Mouse (Mus musculus) retina, postnatal 1 day (tissue): ENCODE data around the gene Tlr11.

Experiments used
- DNase-seq: peaks from one replicate; pipeline ENCODE4 v3.0.0-alpha.2; 2012

The Tlr11 gene

DNA sequence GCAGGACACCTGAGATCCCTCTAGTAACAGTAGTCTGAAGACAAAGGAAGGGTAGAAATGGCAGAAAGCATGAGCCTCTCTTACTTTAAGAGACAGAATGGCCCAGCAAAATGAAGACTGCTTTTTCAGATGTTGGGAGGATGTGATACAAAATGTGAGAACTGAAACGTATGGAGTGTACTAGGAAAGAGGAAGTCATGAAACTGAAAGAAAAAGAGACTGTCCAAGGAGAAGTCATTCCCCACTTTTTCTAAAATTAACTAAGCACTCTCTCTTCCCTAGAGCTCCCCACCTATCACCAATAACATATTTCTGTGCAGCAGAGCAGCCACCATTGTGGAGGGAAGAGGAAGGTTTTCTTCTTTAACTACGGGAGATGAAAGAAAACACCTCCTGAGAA, at the start of gene Tlr11:
Gene Tlr11 (plus strand): TSS at position 322 of the 400 bp plus-strand sequence.
- no peak for DNase-seq

DNA sequence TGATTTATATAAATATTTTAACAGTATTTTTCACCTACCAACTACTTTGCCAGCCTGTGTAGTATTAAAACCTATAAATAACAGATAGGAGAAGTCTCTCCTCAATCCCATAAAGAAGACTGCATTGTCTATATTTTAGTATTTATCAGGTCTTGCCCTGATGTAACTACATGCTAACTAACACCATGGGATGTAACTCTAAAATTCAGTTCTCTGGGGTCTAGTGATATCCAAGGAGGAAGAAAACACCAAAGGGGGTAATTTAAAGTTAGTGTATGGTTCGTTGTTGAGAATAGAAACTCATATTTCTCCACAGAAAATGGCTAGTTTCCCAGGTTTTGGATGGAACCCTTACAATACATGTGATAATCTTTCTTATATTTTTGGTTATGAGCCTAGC, 31.1 kb upstream of the Tlr11 start, which contains the start of gene Olfr734:
Gene Olfr734 (minus strand): TSS at position 101 of the 400 bp plus-strand sequence.
- no peak for DNase-seq

DNA sequence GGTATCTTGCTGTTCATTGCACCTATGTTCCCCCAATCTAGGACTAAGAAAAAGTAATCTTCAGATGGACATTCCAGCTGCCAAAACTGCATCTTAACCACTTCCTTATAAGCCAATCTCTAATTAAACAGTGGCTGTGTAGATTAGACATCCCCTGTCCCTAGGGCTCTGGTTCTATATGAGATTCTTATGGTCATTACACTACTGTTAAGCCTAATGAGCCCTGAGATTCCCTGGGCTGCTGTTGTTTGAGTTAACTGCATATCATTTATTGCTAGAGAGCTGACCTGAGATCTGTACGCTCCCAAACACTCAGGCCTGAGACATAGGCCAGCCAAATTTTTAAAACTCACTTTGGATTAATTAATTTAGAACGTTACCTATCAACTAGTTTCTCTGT, 8.9 kb upstream of the Tlr11 start, which contains the start of gene Olfr735:
Gene Olfr735 (minus strand): TSS at position 77 of the 400 bp plus-strand sequence.
- no peak for DNase-seq

DNA sequence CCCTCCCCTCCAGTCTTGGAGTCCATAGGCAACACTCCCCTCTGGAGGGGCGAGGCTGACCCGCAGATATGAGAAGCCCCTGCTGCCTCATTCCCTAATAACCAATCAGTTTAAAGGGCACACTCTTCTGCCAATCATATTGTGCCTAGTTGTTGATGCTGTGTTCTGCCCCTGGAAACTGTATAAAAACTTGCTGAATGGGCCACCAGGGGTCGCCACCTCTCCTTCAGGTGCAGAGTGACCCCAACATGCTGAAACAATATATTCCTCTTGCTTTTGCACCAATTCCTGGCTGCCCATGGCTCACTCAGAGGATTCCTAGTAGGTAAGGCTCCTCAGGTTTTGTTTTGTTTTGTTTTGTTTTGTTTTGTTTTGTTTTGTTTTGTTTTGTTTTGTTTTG, 5.3 kb upstream of the Tlr11 start:
- peak; percentile 14 for DNase-seq

DNA sequence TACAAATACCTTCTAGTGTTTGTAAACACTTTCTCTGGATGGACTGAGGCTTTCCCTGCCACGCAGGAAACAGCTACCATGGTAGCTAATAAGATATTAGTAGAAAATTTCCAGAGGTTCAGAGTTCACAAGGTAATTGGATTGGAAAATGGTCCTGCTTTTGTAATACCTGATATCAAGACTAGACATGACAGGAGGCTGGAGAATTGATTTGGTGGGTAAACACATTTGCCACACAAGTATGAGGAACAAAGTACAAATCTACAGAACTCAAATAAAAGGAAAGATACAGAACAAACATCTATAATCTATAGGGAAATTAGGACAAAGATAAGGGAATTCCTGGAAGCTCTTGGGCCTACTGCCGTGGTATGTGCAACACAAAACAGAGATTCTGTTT, 989 bp upstream of the Tlr11 start:
- DNase-seq, result no peak

DNA sequence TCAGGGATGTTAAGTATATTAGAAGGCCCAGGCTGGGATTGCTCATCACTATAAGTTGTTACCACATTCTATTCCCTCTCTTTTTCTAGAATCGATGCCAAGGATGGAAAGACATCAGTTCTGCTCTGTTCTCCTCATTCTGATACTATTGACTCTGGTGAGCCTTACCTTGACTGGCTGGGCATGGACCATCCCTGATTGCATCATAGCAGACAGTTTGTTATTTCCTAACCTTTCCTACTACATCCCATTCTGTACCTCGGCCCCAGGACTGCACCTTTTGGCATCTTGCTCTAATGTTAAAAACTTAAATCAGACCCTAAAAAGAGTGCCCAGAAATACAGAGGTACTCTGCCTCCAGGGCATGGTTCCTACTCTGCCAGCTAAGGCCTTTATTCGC, 2.8 kb downstream of the Tlr11 start:
- DNase-seq, result no peak

DNA sequence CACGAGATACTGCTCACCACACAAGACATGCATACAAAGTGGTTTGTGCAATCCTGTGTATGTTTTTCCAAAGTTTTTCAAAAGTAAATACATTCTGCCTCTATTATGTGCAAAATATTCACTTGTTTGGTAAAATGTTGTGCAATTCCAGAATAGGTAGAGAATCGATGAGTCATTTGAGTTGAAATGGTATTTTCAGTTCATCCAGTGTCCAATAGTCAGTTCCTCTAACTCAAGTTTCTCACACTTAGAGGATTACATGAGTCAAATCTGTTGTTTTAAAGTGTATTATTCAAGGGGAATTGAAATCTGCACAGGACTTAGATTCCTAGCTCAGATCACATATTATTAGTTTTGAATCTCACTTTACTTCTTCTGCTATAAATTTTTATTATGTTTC, 5.8 kb downstream of the Tlr11 start:
- no peak for DNase-seq

DNA sequence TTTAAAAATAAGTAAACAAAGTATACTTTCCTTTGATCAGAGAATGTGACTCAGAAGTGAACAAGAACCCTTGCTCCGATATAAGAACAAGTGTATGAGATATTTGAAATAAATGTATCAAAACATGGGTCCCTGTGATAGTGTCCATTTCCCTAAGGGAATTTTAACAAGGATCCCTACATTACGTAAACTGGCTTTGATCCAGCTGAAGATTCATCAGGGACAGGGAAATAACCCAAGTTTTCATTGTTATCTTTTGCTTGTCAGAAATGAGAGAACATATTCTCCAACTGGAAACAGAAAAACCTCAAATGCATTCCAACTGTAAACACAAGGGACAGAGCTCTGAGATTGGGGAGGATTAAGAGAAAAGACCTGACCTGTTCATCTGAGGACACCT, 23.1 kb downstream of the Tlr11 start, which contains the start of gene Olfr736:
Gene Olfr736 (plus strand): TSS at position 301 of the 400 bp plus-strand sequence.
- no peak for DNase-seq

DNA sequence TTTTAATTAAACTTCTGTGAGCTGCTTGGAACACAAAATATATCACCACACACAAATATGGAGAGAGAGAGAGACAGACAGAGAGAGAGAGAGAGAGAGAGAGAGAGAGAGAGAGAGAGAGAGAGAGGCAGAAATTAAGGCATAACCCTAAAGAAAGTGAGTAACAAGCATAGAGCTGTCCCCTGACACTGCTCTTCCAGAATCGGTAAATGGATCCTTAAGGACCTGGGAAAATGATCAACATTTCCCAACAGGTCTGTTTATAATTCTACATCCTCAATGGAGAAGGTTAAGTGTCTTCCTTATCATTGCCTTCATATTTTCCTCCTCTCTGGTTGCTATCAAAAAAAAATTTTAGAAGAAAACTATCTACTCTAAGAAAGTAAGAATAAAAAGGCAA, 49.6 kb downstream of the Tlr11 start, which contains the start of gene Olfr738:
Gene Olfr738 (plus strand): TSS at position 301 of the 400 bp plus-strand sequence.
- no peak for DNase-seq
